Mouse (Mus musculus) CD4-positive, CD25-positive, alpha-beta regulatory T cell, adult 4 months (primary cell): ENCODE measurements around the gene Cdnf. TPM values are rescaled to one million over a fixed set of nuclear protein-coding genes. Genes with fewer than 3 reads are reported as not detected.

Experiments
- ATAC-seq: one replicate; pipeline ENCODE4 v1.8.0; 2017
- polyA plus RNA-seq, 2 experiments: library from polyadenylated mRNA; unstranded; fragments of 100-300 nt; shearing (Covaris generic); gene quantifications; one replicate each; pipeline ENCODE4 v1.2.1; 2017

Cdnf gene
- 1 to 10 TPM in 1 of 2 experiments, under 1 TPM in 1; 0.24 to 1.2 TPM for polyA plus RNA-seq

GRCm38 (mm10) chr2:3512552-3513454 is at the start of gene Cdnf, which contains the start of the genes Gm45902 and Hspa14:
Gene Cdnf (plus strand): TSS chr2:3513030.
Gene Gm45902 (minus strand): TSS chr2:3512790.
Gene Hspa14 (minus strand): TSS chr2:3512814.
- ATAC-seq, result peak; percentile 94

- ATAC-seq, result no peak
Observed at GRCm38 (mm10) chr2:3473891-3474290, 38.9 kb upstream of the Cdnf start.

- peak; percentile 47 for ATAC-seq
Observed at GRCm38 (mm10) chr2:3474361-3474805, 38.4 kb upstream of the Cdnf start.

- ATAC-seq, result peak; percentile 89
Observed at GRCm38 (mm10) chr2:3474861-3475283, 38.0 kb upstream of the Cdnf start, which contains the start of gene Suv39h2. Gene Suv39h2 (minus strand): TSS chr2:3475031.

GRCm38 (mm10) chr2:3475746-3476251 is 37.0 kb upstream of the Cdnf start:
- ATAC-seq, result peak; percentile 6

- no peak for ATAC-seq
Observed at GRCm38 (mm10) chr2:3480239-3480638, 32.6 kb upstream of the Cdnf start.

- ATAC-seq, result no peak
Observed at GRCm38 (mm10) chr2:3489816-3490215, 23.0 kb upstream of the Cdnf start.

GRCm38 (mm10) chr2:3493833-3494409 is 18.9 kb upstream of the Cdnf start:
- ATAC-seq, result no peak

- no peak for ATAC-seq
Observed at GRCm38 (mm10) chr2:3499543-3499942, 13.3 kb upstream of the Cdnf start.

GRCm38 (mm10) chr2:3500886-3501285 is 11.9 kb upstream of the Cdnf start:
- no peak for ATAC-seq

- ATAC-seq, result peak; percentile 1
Observed at GRCm38 (mm10) chr2:3512076-3512475, 754 bp upstream of the Cdnf start.

- no peak for ATAC-seq
Observed at GRCm38 (mm10) chr2:3522558-3522957, 9.7 kb downstream of the Cdnf start.

GRCm38 (mm10) chr2:3526288-3526687 is 13.5 kb downstream of the Cdnf start:
- no peak for ATAC-seq

GRCm38 (mm10) chr2:3541307-3542079 is 28.7 kb downstream of the Cdnf start:
- no peak for ATAC-seq

- ATAC-seq, result no peak
Observed at GRCm38 (mm10) chr2:3546055-3546454, 33.2 kb downstream of the Cdnf start.

- peak; percentile 93 for ATAC-seq
Observed at GRCm38 (mm10) chr2:3546588-3546987, 33.8 kb downstream of the Cdnf start.

- ATAC-seq, result no peak
Observed at GRCm38 (mm10) chr2:3570186-3570585, 57.4 kb downstream of the Cdnf start, which contains the start of gene Fam107b. Gene Fam107b (plus strand): TSS chr2:3570488.

- no peak for ATAC-seq
Observed at GRCm38 (mm10) chr2:3570606-3571005, 57.8 kb downstream of the Cdnf start.

GRCm38 (mm10) chr2:3573883-3574282 is 61.1 kb downstream of the Cdnf start:
- ATAC-seq, result no peak

- ATAC-seq, result no peak
Observed at GRCm38 (mm10) chr2:3575140-3575539, 62.3 kb downstream of the Cdnf start.
